Mouse (Mus musculus) lung, postnatal 36 days (tissue): ENCODE results near the gene Erc1.
A peak's percentile ranks its signal among the peaks of the same experiment; 100 is the strongest.

Experiments used
- DNase-seq: peaks from one replicate; pipeline ENCODE4 v3.0.0; 2022; ENCODE audit warnings: mixed read lengths

The Erc1 gene

DNA sequence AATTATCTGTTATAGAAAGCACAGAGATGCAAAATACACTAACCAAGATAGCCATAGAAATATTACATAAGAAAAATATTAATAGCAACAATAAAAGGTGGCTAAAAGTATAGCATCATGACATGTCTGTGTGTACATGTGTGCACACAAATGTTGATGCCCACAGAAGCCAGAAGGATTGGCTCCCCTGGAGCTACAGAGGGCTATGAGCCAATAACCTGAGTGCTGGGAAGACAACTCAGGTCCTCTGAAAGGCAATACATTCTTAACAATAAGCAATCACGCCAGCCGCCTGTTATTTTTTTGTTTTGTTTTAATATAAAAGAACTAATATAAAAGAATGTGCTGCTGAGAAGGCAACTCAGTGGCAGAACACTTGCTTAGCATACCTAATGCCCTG is 44.7 kb downstream of the Erc1 start:
- no peak for DNase-seq

DNA sequence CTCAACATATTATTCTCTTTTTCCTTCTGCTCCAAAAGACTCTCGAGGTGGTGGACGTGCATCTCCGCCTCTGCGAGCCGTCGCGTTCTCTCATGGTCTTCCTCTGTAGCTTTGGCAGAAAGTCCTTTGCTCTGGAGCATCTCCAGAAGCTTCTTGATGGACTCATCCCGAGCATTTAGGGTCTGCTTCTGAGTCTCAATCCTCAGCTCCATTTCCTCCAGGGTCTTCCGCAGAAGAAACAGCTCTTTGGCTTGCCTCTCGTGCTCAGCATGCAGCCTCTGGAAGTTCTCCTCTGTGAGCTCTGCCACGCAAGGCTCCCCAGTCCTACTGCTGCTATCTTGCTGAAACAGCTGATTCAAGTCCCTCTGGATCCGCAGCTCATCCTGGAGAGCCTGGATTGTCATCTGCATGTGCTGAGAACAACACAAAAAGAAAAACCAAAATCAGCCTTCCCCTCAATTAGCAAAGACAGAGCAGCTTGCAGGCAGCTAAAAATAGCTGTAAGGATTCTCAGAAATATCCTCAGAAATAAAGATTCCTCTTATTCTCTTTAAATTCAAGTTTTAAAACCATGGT is 51.0 kb downstream of the Erc1 start:
- DNase-seq: no peak

DNA sequence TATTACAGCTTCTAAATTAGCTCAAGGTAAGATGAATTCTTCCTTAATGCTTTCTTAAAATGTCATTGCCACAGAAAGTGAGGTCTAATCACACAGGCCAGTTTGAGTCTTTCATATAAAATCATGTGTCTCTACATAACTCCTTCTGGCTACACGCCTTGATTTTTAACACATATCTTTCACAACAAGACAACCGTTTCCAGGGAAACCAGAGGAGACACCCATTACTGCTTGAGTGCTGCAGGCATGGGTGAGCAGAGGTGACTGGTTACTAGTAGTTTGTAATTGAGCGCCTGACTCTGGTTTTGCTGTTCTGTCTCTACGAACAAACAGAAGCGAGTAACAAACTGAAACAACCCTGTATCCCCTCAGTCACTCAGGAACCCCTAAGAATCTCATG is 51.7 kb downstream of the Erc1 start:
- DNase-seq: no peak

DNA sequence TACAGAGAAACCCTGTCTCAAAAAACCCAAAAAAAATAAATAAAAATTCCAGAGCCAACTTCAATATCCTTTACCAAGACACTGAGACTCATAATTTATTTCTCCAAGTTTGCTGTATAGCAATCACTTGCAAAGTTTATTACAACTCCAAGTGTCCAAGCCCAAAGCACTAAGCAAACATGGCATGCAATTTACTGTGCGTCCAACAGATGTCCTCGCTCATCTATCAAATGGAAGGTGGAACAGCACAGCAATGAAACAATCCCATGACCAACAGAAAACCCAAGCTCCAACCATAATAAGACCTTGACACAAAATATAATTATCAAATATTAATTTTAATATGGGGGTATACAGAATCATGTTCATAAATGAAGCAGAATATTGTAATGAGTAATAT is 55.4 kb downstream of the Erc1 start:
- peak; percentile 75 for DNase-seq

DNA sequence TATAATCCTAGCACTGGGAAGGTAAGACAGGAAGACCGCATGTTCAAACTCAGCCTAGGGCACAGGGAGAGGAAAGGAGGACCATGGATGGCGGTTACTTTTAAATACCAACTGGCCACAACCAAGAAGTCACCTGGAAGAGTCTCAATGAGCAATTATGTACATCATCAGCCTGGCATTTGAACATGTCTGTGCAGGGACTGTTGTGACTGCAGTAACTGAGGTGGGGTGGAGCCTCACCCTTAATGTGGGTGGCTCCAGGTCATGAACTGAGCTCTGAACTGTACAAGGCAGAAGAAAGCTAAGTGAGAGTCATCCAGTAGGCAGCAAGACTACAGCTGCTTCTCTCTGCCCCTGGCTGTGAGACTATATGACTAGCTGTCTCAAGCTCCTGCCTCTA is 65.6 kb downstream of the Erc1 start:
- no peak for DNase-seq

DNA sequence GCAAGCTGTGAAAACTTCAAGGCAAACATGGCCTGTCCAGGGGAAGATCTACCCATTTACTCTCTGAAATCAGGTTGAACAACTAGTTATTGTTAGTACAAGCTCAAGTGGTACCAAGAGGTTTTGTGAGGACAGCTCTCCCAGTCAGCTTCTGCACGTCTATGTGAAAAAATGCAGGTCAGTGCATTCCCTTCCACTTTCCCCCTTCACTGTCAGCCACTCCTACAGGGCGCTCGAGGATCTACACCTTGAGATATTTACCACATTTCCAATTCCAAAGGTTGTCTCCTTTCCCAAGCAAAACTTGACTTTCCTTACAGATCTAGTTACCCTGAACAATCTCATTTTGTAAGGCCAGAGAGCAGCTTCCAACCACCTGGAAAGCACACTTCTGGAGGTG is 66.9 kb downstream of the Erc1 start:
- peak; percentile 5 for DNase-seq

DNA sequence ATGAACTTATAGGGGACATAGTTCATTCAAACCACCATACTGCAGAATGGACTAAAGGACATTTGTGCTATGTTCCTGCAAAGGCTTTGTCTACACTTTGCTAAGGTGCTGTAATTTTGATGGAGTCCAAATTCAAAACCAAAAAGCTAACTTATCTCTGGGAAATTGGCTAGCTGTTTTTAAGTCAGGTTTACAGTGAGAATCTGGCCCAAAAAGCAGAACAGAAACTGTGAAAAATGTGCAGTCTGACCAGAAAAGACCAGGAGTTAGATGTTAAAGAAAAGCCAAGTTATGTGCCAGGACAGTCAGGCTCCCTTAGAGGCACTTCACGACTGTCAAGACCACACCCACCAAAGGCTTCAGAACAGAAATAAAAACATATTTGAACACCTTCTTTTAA is 79.2 kb downstream of the Erc1 start:
- no peak for DNase-seq

DNA sequence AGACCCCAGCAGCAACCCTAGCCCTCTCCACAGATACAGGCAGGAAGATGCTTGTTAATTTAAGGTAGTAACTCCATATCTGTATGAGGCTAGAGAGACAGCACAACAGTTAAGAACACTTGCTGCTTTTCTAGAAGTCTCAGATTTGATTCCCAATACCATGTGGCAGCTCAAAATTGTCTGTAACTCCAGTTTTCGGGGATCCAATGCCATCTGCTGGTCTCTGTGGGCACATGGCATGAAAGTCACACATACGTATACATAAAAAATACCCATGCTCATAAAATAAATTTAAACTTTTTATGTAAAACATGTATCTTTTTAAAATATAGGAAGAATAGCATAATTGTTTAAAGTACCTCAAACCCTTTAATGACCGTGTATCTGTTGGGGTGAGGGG is 83.6 kb downstream of the Erc1 start:
- DNase-seq: no peak

DNA sequence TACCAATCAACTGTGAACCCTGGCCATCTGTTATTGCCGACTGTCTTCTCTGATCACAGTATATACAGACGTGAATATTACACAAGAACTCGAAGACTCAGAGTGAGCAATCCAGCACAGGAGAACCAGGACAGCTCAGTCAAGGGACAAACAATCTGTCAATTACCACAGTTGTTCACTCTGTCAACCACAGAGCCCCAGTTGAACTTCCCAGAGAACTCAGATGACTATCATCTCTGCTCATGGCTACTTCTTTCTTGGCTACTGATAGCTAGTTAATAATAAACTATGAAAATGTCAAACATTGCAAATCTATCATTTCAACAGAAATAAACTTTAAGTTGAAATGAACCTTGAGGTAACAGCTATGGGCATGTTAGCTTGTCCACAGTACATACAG is 88.1 kb downstream of the Erc1 start:
- DNase-seq: no peak

DNA sequence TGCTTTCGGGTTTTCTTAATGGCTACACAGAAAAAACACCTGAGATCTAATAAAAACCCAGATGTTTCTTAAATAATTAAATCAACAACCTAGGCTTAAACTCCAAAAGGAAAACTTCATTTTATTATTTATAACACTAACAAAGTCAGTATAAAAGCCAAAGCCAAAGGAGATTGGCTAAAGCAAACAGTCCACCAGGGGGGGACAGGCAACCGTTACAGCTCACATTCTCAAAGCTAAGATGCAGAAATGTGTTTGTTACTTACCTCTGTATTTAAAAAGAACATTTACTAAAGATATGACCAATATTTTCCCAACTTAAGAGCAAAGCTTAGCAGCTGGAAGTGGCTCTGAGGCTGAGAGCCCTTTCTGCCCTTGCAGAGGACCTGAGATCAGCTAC is 89.5 kb downstream of the Erc1 start:
- no peak for DNase-seq

DNA sequence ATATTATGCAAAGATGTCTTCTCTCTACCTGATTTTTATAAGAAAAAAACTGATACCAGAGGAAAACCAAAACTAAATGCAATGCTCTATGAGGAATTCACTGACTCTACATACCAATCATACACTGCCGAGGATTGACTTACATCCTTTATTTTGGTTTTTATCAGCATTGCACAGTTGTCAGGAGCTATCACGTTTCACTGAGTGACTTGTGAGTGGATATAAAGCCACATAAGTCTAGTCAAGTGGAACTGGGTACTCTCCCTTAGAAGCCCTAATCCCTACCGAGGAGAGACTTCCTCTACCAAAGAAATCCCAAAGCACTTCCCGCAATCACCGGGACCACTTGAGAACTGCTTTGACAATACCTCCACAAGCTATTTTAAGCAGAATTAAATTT is 90.2 kb downstream of the Erc1 start:
- no peak for DNase-seq

DNA sequence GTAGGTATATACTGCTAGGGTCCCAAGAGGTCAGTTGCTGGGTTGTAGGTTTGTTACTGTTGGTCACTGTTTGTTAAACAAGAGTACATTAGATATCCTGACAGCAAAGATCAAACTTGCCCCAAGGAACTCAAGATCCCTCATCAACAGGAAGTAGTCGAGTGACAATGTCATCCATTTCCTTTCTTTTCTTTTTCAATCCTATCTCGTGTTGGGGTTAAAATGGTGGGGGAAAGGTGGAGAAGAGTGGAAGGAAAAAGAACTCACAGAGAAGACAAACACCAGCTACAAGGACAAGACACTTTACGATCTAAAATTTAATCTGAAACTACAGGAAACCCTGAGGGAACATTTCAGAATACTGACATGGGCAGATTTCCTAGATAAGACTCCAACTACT is 92.1 kb downstream of the Erc1 start:
- DNase-seq: no peak

DNA sequence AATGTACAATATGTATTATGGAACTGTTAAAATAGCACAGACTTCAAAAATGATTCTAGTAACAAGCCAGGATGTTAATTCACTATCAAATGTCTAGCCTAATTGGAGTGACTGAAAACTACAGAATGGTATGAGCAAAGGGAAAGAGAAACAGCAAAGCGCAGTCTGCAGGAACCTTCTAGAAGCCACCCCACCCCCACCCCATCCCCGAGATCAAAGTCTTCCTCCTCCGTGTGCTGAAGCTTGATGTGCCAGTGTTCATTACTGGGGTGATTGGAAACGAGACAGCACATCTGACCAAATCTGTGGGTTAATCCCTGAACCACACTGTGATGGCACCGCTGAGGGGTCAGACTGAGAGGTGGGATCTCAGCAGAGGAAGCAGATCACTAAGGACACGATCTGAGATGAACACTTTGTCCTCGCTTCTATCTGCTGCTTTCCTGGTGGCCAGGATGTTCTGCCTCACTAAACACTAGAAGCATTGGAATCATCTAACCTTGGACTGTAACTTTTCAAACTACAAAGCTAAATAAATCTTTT is 98.8 kb downstream of the Erc1 start:
- DNase-seq: no peak

DNA sequence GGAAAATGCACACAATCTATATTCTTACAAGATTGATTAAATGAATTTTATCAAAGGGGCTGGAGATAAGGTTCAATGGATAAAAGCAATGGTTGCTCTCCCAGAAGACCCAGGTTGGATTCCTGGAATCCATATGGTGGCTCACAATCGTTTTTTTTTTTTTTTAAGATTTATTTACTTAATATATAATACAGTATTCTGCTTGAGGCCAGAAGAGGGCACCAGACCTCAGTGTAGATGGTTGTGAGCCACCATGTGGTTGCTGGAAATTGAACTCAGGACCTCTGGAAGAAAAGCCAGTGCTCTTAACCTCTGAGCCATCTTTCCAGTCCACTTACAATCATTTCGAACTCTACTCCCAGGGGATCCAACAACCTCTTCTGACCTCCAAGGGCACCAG is 106.1 kb downstream of the Erc1 start:
- no peak for DNase-seq

DNA sequence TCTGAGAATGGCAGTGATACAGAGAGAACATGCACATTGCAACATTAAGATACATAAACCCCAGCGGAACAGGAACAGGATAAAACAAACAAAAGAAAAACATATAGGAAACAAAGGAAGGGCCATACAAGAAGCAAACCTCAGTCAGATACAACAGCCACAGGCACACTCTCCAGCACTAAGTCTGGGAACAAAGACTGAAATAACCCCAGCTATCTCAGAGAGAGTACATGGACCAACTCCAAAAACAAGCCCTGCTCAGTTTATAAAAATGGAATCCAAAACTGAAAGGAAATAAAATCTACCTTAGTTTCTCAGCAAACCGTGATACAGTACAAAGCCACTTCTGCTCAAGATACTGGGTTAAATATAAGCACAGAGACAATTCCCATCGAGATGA is 107.4 kb downstream of the Erc1 start:
- no peak for DNase-seq

DNA sequence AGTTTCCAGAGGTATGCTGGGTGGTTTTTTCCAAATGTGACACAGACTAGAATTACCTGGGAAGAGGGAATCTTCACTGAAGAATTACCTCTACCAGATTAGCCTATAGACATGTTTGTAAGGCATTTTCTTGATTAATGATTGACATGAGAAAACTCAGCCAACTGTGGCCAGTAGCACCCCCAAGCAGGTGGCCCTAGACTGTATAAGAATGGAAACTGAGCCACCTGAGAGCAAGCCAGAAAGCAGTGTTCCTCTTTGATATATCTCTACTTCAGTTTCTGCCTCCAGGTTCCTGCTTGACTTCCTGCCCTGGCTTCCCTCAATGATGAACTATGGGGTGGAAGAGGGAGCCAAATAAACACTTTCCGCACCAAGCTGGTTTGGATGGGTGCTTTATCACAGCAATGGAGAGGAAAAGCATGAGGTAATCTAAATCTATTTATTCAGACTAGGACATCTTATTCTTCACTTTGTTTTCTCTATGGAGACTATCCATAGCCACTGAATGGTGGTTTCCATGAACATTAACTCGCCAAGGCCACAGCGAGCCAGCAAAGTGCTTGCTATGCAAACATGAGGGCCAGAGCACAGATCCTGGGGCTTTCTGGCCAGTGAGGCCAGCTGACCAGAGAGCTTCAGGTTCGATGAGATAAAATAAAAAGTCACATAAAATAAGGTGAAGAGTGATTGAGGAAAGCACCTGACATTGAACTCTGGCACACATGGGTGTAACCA is 109.2 kb downstream of the Erc1 start:
- DNase-seq: no peak

DNA sequence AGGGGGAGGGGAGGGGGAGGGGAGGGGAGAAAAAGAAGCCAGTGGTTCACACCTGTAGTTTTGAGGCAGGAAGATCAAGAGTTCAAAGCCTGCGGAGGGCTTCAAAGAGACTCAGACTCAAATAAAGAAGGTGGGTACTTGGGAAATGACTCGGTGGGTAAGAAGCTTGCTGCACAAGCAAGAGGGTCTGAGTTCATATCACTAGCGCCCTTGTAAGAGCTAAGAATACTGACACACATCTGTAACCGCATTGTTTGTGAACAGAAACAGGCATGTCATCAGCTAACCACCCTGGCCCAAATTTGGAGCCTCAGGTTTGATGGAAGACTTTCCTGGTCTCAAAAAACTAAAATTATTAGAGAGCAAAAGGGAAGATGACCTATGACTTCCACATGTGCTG is 110.3 kb downstream of the Erc1 start:
- no peak for DNase-seq

DNA sequence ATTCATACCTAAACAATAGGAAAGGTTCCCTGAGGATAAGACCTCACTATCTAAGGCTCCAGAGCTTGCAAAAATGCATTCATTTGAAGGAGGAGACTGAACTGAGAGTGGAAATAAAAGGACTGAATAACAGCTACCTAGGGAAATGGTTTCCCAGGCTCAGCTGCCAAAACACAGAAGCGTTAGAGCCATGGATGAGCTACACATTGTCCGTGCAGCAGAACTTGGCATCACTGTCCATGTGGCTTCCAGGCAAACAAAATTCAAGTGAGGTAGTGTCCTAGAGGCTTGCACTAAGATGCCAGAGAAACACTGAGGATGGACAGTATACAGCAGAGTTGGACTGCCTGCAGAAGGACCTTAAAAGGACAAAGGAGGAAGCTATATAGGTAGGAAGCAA is 112.0 kb downstream of the Erc1 start:
- no peak for DNase-seq

DNA sequence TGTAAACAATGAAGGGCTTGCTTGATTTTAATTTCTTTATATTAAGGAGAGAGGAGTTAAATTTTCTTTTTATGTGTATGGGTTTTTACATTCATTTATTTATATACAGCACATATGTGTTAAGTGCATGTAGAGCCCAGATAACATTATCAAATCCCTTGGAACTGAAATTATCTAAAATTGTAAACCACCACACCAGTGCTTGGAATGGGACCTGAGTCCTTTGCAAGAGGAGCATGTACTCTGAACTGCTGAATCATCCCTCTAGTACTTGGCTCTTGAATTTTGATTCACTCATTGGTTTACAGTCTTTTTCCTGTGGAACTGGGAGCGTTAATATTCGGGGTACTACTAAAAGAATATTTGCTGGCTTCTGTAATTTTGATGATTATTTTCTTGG is 116.8 kb downstream of the Erc1 start:
- DNase-seq: no peak

DNA sequence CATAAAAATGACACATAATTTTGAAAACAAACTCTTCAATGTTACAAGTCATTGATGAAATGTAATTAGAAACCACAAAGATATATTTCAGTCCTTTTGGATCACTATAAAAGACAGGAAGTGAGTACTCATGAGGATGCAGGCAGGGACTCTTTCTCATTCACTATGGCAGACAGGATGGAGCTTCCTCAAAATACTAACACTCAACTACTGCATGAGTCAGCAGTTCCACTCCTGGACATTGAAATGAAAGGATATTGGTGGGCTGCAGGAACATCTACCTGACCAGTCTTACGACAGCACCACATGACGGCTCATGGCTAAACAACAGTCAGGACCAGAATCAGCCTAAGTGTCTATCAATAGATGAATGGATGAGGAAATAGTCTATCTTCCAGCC is 132.7 kb downstream of the Erc1 start:
- no peak for DNase-seq

DNA sequence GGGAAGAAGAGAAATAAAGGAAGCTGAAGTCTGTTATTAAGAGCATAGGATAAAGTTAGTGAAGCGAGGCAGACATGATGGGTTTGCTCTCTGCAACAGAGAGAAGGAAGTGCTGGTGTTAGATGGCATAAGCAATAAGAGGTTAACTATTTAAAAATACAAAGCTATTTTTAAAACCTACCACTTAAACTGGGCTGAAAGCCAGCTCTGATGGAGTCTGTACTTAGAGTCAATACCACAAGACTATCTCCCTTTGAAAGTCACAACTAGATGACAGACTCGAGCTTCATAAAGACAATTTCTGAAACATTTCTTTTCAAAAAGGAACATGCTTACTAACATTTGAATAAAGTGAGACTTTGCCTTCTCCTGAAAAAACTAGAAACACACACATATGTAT is 134.0 kb downstream of the Erc1 start:
- peak; percentile 13 for DNase-seq

DNA sequence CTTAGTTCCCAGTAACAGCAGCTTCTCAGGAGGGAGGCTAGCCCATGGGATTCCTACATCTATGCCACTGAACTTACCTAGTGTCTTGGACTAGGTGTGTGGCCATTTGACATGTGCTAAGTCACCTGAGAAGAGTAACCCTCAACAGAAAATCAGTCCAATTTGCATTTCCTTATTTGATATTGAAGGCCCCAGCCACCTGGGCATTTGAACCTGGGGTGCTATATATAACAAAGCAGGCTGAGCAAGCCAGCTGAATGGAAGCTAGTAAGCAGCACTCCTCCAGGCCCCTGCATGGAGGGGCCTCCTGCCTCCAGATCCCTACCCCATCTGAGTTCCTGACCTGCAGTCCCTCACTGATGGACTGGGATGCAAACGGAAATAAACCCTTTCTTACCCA is 135.5 kb downstream of the Erc1 start:
- DNase-seq: no peak

DNA sequence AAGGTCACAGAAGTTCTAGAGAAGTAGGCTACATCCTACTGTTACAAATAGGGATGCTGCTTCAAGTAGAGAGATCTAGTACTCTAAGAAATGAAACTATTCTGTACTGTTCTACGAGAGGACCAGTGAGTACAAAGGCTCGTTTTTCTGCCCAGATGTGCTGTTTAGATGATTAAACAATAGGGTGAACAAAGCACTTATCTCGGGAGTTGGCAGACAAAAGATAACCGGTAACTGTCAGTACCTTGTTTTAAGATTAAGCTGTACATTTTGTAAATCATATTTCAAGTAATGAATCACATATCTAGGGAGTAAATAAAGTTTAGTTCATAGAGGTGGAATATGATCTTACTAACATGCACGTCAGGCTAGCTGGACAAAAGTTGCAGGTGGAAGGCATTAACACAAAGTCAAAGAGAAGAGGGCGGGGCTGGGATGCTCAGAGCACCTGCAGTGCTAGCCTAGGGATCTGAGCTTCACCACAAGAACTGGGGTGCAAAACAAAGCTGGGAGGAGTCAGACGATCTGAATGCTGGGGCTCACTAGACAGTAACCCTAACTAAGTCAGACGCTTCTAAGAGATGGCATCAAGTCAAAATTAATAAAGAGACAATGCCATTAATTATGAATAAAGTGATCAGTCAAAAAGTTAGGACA is 136.2 kb downstream of the Erc1 start:
- no peak for DNase-seq

DNA sequence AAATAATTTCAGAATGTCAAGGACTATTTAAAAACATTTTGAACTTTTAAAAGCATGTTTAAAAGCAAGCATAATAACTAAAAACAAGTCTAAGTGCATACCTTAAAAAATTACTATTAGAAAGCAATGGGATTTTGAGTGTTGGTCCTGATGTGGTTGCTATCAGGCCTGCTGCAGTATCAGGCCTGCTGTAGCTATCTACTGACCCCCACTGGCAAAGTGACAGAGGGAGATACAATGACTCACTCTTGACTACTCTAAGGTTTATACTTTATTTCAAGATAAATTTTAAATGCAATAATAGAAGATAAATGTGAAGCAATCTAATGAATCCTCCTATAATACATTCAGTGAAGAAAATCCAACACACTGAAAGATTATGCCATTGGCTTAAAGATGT is 138.4 kb downstream of the Erc1 start:
- DNase-seq: peak; percentile 14
